Mouse (Mus musculus) G1E (cell line): ENCODE results near the gene Elovl6. TPM values are rescaled to one million over a fixed set of nuclear protein-coding genes. Genes with fewer than 3 reads are reported as not detected.

ENCODE experiments used
- ATAC-seq: 2 replicates; pipeline ENCODE4 v1.8.0; 2016; ENCODE audit warnings: mild to moderate bottlenecking; ENCODE audit not compliant: insufficient number of reproducible peaks, poor library complexity, low FRiP score, severe bottlenecking; ENCODE audit errors: extremely low read depth
- DNase-seq: peaks from one replicate; pipeline ENCODE4 v3.0.0; 2012; ENCODE audit warnings: low spot score
- H3K27me3 ChIP-seq: 2 replicates; pipeline ENCODE4 v1.6.1; 2012; ENCODE audit warnings: mild to moderate bottlenecking, low read length, inconsistent platforms; ENCODE audit not compliant: insufficient read depth
- H3K36me3 ChIP-seq: replicated peaks from 2 replicates; pipeline ENCODE3; 2012; ENCODE audit warnings: mild to moderate bottlenecking, inconsistent platforms
- H3K4me1 ChIP-seq: 2 replicates; pipeline ENCODE4 v1.6.1; 2012; ENCODE audit warnings: low read depth, low read length, inconsistent platforms, mixed read lengths; ENCODE audit not compliant: insufficient read depth
- H3K4me3 ChIP-seq: 2 replicates; pipeline ENCODE4 v1.5.1; 2012; ENCODE audit warnings: low read depth, mild to moderate bottlenecking, inconsistent platforms, low read length, moderate library complexity, mixed read lengths
- H3K9me3 ChIP-seq: replicated peaks from 2 replicates; pipeline ENCODE4 v1.6.1; 2012; ENCODE audit warnings: inconsistent platforms
- CTCF ChIP-seq: IDR thresholded peaks from 2 replicates; pipeline ENCODE4 v1.5.1; 2012; ENCODE audit warnings: low read depth, low read length, inconsistent platforms, mixed read lengths
- GATA1 ChIP-seq: IDR thresholded peaks from 2 replicates; pipeline ENCODE4 v1.6.1; 2012; ENCODE audit warnings: borderline replicate concordance, low read length, inconsistent platforms, mixed read lengths
- GATA2 ChIP-seq: IDR thresholded peaks from 2 replicates; pipeline ENCODE4 v1.6.1; 2012; ENCODE audit warnings: low read depth, low read length, inconsistent platforms, borderline replicate concordance
- POLR2AphosphoS5 ChIP-seq: IDR thresholded peaks from 2 replicates; pipeline ENCODE4 v1.6.1; 2012; ENCODE audit warnings: low read depth, low read length, inconsistent platforms; ENCODE audit not compliant: insufficient replicate concordance
- TAL1 ChIP-seq: conservative IDR thresholded peaks from 2 replicates; pipeline ENCODE4 v1.6.1; 2012; ENCODE audit warnings: low read depth, low read length, inconsistent platforms, mixed read lengths
- polyA plus RNA-seq: library from polyadenylated mRNA; stranded (reverse); fragments of >175 nt; gene quantifications from 2 replicates; pipeline ENCODE4 v1.2.3, GENCODE M21; 2012
- total RNA-seq, 2 experiments: library from RNA; stranded (forward) in 1 of 2; stranded (reverse) in 1 of 2; fragments of 200-1000 nt in 1 of 2; fragments of >200 nt in 1 of 2; fragmentation: Nextera tagmentation in 1 of 2; gene quantifications; 2 replicates each; pipeline ENCODE4 v1.2.3; 2014 to 2017

Gene Elovl6
- total and polyA plus RNA-seq, 3 experiments, result 2.3 to 20.4 (median 20.4) TPM

DNA sequence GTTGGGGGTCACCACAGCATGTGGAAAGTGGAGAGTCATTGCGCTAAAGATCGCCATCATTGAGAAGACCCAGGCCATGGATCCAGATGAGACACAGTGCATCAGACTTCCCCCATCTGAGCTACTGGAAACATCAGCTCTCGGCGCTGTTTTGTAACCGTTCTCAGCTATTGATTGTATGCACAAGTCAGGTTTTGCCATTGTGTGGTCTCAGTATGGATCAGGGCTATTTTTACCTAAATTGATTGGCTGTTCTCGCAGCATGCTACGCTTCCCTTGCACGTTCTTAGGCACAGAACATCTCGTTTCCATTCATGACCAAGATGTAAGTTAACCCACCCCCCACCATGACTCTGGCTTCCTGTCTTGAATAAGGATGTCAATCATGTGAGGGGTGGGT lies 27.9 kb downstream of the Elovl6 start:
- peaks cover 67% of the 10 kb centered on the region for H3K36me3 ChIP-seq
- no peaks in the 10 kb centered on the region for H3K27me3 ChIP-seq
- no peaks in the 10 kb centered on the region; the same call in 1 of the 2 replicates for H3K9me3 ChIP-seq
- TF ChIP-seq TAL1, result no peak
- no peak for TF ChIP-seq GATA1
- TF ChIP-seq POLR2AphosphoS5, result no peak
- no peak for TF ChIP-seq CTCF
- TF ChIP-seq GATA2, result no peak
- no peak overlapping the region for H3K4me3 ChIP-seq
- ATAC-seq (no peak), DNase-seq (no peak)
- H3K4me1 ChIP-seq, result peaks cover 11% of the 10 kb centered on the region; the same call in 1 of the 2 replicates

DNA sequence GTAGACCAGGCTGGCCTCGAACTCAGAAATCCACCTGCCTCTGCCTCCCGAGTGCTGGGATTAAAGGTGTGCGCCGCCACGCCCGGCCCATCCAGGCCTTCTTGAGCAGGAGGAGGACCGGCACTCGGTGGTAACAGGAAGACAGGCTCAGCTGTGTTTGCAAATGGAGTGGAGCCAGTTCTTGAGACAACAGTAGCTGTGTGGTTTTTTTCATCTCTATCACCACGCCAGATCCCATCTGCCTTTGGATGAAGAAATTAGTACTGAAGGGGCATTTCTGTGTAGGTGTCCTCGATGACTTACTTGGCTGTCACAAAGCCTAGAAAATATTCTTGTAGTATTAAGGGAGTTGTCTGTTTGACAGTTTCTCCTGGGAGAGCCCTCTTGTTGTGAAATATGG lies 28.9 kb downstream of the Elovl6 start:
- no peak for TF ChIP-seq TAL1
- no peak for TF ChIP-seq GATA2
- no peak for TF ChIP-seq POLR2AphosphoS5
- TF ChIP-seq GATA1, result no peak
- no peak for TF ChIP-seq CTCF
- H3K4me1 ChIP-seq, result peaks cover 19% of the 10 kb centered on the region
- no peak for ATAC-seq

DNA sequence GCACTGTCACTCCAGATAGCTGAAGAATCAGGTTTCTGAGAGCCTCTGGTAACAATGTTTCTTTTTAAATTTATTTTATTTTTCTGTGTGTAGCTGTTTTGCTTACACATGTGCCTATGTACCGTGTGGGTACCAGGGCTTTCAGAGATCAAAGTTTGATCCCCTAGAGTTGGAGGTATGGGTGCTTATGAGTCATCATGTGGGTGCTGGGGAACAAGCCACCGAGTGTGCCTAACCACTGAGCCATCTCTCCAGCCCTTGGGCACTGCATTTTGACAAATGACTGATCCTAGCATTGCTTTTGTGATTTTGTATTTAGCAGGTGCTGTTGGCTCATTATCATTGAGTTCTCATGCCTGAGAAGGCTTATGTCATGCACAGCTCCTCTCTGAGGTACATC lies 29.7 kb downstream of the Elovl6 start:
- DNase-seq, result no peak
- TF ChIP-seq GATA2 (no peak), GATA1 (no peak), POLR2AphosphoS5 (no peak), CTCF (no peak), TAL1 (no peak)
- Histone ChIP-seq H3K9me3 (no peaks in the 10 kb centered on the region; the same call in 1 of the 2 replicates), H3K27me3 (no peaks in the 10 kb centered on the region), H3K4me1 (peaks cover 24% of the 10 kb centered on the region), H3K4me3 (no peak overlapping the region), H3K36me3 (peaks cover 69% of the 10 kb centered on the region)
- ATAC-seq, result no peak

More for the DNA sequence above, 28.9 kb downstream of the Elovl6 start:
- Histone ChIP-seq H3K9me3 (no peaks in the 10 kb centered on the region; the same call in 1 of the 2 replicates), H3K36me3 (peaks cover 63% of the 10 kb centered on the region), H3K27me3 (no peaks in the 10 kb centered on the region), H3K4me3 (no peak overlapping the region)
- no peak for DNase-seq

DNA sequence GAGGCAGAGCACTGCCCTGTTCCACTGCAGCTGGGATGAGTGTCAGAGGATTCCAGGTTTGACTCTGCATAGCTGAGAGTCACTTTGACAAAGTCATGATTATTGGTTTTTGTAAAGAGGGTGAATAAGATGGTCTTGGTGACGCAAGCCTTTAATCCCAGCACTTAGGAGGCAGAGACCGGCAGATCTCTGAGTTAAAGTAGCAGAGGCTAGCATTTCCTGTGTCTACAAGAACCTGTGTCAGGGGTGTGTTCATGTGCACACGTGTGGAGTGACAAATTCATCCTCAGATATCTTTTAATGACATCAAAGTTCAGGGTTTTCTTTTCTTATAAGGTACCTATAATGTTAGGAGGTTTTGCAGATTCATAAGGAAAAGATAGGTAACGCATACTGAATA lies 30.3 kb downstream of the Elovl6 start:
- no peak for ATAC-seq
- H3K9me3 ChIP-seq, result no peaks in the 10 kb centered on the region; the same call in 1 of the 2 replicates
- no peak overlapping the region for H3K4me3 ChIP-seq
- peaks cover 66% of the 10 kb centered on the region for H3K36me3 ChIP-seq
- no peaks in the 10 kb centered on the region for H3K27me3 ChIP-seq
- DNase-seq, result no peak
- peaks cover 24% of the 10 kb centered on the region for H3K4me1 ChIP-seq
- TF ChIP-seq GATA1 (no peak), CTCF (no peak), GATA2 (no peak), TAL1 (no peak), POLR2AphosphoS5 (no peak)

DNA sequence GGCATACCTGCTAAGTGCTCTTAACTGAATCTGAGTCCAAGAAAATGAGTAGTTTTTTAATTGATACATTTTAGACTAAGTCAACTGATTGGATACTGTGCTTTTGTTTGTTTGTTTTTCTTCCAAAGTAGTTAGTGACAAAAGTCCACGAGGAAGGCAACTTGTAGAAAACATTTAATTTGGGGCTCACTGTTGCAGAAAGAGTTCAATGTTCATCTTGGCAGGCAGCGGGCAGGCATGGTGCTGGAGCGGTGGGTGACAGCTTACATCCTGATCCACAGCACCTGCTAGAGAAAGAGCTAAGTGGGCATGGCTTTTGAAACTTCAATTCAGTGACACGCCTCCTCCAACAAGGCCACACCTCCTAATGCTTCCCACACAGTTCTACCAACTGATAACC lies 31.7 kb downstream of the Elovl6 start:
- H3K9me3 ChIP-seq, result no peaks in the 10 kb centered on the region; the same call in 1 of the 2 replicates
- H3K36me3 ChIP-seq, result peaks cover 60% of the 10 kb centered on the region
- ATAC-seq, result no peak
- no peak for DNase-seq
- H3K4me1 ChIP-seq, result peaks cover 24% of the 10 kb centered on the region
- H3K4me3 ChIP-seq, result no peak overlapping the region
- no peaks in the 10 kb centered on the region for H3K27me3 ChIP-seq
- TF ChIP-seq POLR2AphosphoS5, result no peak
- TF ChIP-seq GATA1, result no peak
- no peak for TF ChIP-seq GATA2
- no peak for TF ChIP-seq TAL1
- no peak for TF ChIP-seq CTCF

DNA sequence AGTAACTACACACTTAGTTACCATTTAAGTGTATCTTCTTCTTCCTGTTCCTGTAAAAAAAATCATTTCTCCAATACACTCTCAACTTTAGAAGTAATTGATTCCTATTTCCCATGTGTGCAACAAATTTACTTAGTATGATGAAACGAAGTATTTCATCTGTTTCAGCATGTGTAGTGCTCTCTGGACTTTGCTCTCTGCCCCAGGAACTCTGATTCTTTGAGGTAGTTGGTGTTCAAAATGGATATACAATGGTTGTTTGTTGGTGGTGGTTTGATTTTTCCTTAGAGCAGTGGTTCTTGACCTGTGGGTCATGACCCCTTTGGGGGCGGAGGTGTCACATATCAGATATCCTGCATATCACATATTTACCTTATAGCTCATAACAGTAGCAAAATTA lies 32.7 kb downstream of the Elovl6 start:
- DNase-seq, result no peak
- no peaks in the 10 kb centered on the region; the same call in 1 of the 2 replicates for H3K9me3 ChIP-seq
- ATAC-seq, result no peak
- TF ChIP-seq TAL1 (no peak), GATA2 (no peak)
- peaks cover 24% of the 10 kb centered on the region for H3K4me1 ChIP-seq
- H3K27me3 ChIP-seq, result no peaks in the 10 kb centered on the region
- peaks cover 56% of the 10 kb centered on the region for H3K36me3 ChIP-seq
- H3K4me3 ChIP-seq, result no peak overlapping the region

DNA sequence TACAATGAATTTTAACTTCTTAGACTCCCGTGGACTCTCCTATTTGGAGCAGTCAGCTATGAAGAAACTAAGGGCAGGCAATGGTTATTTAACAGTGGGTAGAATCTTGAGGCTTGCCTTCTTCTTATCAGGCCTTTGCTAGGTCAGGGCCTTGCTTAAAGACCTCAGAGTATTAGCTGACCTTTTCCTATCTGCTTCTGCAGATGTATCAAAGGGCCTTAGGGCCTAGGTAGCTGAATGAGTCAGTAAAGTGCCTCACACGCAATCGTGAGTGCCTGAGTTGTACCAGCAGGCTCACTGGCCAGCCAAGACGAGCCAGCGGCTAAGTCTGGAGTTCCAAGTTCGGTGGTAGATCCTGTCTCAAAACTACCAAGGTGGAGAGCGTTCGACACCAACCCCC lies 33.3 kb downstream of the Elovl6 start:
- DNase-seq (peak; percentile 8), ATAC-seq (peak; percentile 87)
- no peak overlapping the region for H3K4me3 ChIP-seq
- H3K4me1 ChIP-seq, result peaks cover 24% of the 10 kb centered on the region
- H3K27me3 ChIP-seq, result no peaks in the 10 kb centered on the region
- TF ChIP-seq TAL1 (no peak), CTCF (no peak), GATA2 (no peak), GATA1 (no peak), POLR2AphosphoS5 (no peak)
- peaks cover 57% of the 10 kb centered on the region for H3K36me3 ChIP-seq
- H3K9me3 ChIP-seq, result no peaks in the 10 kb centered on the region; the same call in 1 of the 2 replicates
